Mouse (Mus musculus): Measurements from ENCODE around the gene Fancm.
"Not testable (repeated sequence)": the region's sequence is repeated elsewhere in the genome, so short reads cannot be mapped to it uniquely, and the experiment has no call there.

Fancm gene

GRCm38 (mm10) chr12:65118968-65119367, 43.6 kb downstream of the Fancm start:
- peak; percentile 85 for ATAC-seq (ENCODE audit: low TSS enrichment)

DNA sequence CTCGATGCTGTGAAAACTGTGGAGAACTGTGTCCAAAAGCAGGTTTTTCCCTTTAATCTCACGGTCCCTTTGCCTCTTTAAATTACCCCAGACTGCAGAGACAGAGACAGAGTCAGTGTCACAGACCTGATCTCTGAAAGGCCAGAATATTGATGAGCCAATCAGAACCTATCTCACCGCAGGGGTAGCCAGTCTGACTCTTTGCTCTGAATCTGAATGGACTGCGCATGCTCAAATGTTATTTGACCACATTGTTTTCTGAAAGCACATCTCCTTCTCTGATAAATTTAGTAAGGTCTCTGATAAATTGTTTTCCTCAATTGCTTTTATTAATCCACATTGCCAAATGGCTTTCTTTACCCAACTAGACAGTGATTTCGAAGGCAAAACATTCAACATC, 44.0 kb downstream of the Fancm start:
- ATAC-seq (ENCODE audit: low TSS enrichment): no peak

DNA sequence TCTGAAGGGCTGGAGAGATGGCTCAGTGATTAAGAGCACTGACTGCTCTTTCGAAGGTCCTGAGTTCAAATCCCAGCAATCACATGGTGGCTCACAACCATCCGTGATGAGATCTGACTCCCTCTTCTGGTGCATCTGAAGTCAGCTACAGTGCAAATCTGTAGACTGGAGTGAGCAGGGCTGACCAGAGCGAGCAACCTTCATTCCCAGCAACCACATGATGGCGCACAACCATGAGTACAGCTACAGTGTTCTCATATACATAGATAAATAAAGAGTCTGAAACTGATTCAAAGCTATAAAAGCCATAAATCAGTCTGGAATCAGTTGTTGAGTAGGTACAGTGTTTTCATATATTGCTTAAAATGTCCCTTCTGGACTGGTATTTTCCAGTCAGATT, 60.7 kb downstream of the Fancm start:
- not testable (repeated sequence) for ATAC-seq (ENCODE audit: low TSS enrichment)

GRCm38 (mm10) chr12:65172021-65172951, 96.9 kb downstream of the Fancm start, which contains the start of gene Mis18bp1:
Gene Mis18bp1, minus strand, starts transcription at chr12:65172604.
- peak; percentile 100 for ATAC-seq (ENCODE audit: low TSS enrichment)

GRCm38 (mm10) chr12:65172959-65173358, 97.6 kb downstream of the Fancm start:
- 0 out of 2 replicates have a peak, but pooled peaks have one; percentile 7 for ATAC-seq (ENCODE audit: low TSS enrichment)

- ATAC-seq (ENCODE audit: low TSS enrichment): no peak
Observed at GRCm38 (mm10) chr12:65173736-65174135, 98.3 kb downstream of the Fancm start.

All from frontal cortex, adult (tissue).